Mouse (Mus musculus): ENCODE results near the gene Srm. TPM values are rescaled to one million over a fixed set of nuclear protein-coding genes. Genes with fewer than 3 reads are reported as not detected.

Srm gene
- total and polyA plus RNA-seq, 3 experiments = 305 to 765 (median 332) TPM

GRCm38 (mm10) chr4:148625756-148626622, 34.7 kb downstream of the Srm start:
- Histone ChIP-seq H3K79me2 (ENCODE audit: control insufficient read depth, insufficient read depth, low read length, poor library complexity) (peaks cover 47% of the 10 kb centered on the region), H3K27ac (ENCODE audit: control insufficient read depth, low read depth, low read length) (peak overlapping the region; percentile 89), H3K27me3 (ENCODE audit: control insufficient read depth in 1 of 2, insufficient read depth in 2 of 2, low read length in 2 of 2) (no peaks in the 10 kb centered on the region), H3K36me3 (ENCODE audit: control insufficient read depth in 1 of 2, insufficient read depth in 2 of 2, low read length in 2 of 2) (peaks cover 29 to 43% of the 10 kb centered on the region in 2 experiments), H3K4me1 (ENCODE audit: control insufficient read depth in 1 of 2, insufficient read depth in 2 of 2, low read length in 2 of 2) (peaks cover 2 to 29% of the 10 kb centered on the region in 2 experiments), H3K4me3 (ENCODE audit: control insufficient read depth in 1 of 2, insufficient read depth in 1 of 2, low read depth in 2 of 2, low read length in 2 of 2) (peak overlapping the region; percentile 78 to 93), H3K9me3 (replicated peaks; ENCODE audit: insufficient read depth, low read length) (no peaks in the 10 kb centered on the region), H3K9ac (ENCODE audit: control insufficient read depth, low read depth, low read length, poor library complexity, severe bottlenecking) (peak overlapping the region; percentile 100)
- 0 out of 2 replicates have a peak, but pooled peaks have one; percentile 15 for TF ChIP-seq ZKSCAN1 (IDR thresholded peaks at IDR 0.05; ENCODE audit: low read depth, low read length)
- peak; percentile 89 for TF ChIP-seq MAX (IDR thresholded peaks at IDR 0.05; ENCODE audit: low read length)
- TF ChIP-seq MXI1 (IDR thresholded peaks at IDR 0.05; ENCODE audit: low read depth, low read length) = peak; percentile 80
- TF ChIP-seq ETS1 (IDR thresholded peaks at IDR 0.05; ENCODE audit: low read depth, low read length) = 0 out of 2 replicates have a peak, but pooled peaks have one; percentile 21
- 0 out of 2 replicates have a peak, but pooled peaks have one; percentile 61 for TF ChIP-seq E2F4 (IDR thresholded peaks at IDR 0.05; ENCODE audit: borderline replicate concordance, low read depth, low read length)
- TF ChIP-seq NRF1 (IDR thresholded peaks at IDR 0.05; ENCODE audit: insufficient read depth, low read depth, low read length, poor library complexity, severe bottlenecking) = 0 out of 2 replicates have a peak, but pooled peaks have one; percentile 15
- TF ChIP-seq TCF12 (IDR thresholded peaks at IDR 0.05; ENCODE audit: low read depth, low read length) = 0 out of 2 replicates have a peak, but pooled peaks have one; percentile 6
- peak; percentile 94 for TF ChIP-seq MYC (IDR thresholded peaks at IDR 0.05; ENCODE audit: low read depth, low read length)
- no peak for TF ChIP-seq RAD21 (IDR thresholded peaks at IDR 0.05; ENCODE audit: low read depth, low read length)
- no peak; the same call in none of the 2 replicates for TF ChIP-seq POLR2AphosphoS2 (IDR thresholded peaks at IDR 0.05; ENCODE audit: low read length)
- peak in 1 of 2 experiments; percentile 5; a peak in 1 of 4 replicates for TF ChIP-seq POLR2A (IDR thresholded peaks at IDR 0.05; ENCODE audit: control insufficient read depth in 1 of 2, insufficient read depth in 1 of 2, low read depth in 1 of 2, low read length in 2 of 2, poor library complexity in 1 of 2)
- no peak for TF ChIP-seq TBP (IDR thresholded peaks at IDR 0.05; ENCODE audit: low read depth, low read length)
- no peak for TF ChIP-seq SMC3 (IDR thresholded peaks at IDR 0.05; ENCODE audit: low read depth, low read length)
- TF ChIP-seq HCFC1 (IDR thresholded peaks at IDR 0.05; ENCODE audit: low read depth, low read length) = no peak
- TF ChIP-seq ZMIZ1 (IDR thresholded peaks at IDR 0.05; ENCODE audit: low read depth, low read length) = peak; percentile 38; the same call in 1 of the 2 replicates
- TF ChIP-seq CHD1 (IDR thresholded peaks at IDR 0.05; ENCODE audit: low read depth, low read length) = no peak
- 0 out of 4 replicates have a peak, but pooled peaks of 1 of the 2 experiments have one; percentile 6 for TF ChIP-seq EP300 (IDR thresholded peaks at IDR 0.05; ENCODE audit: low read depth in 1 of 2, low read length in 2 of 2)
- no peak; the same call in 1 of the 2 replicates for TF ChIP-seq SIN3A (IDR thresholded peaks at IDR 0.05; ENCODE audit: low read length)
- no peak for TF ChIP-seq BHLHE40 (IDR thresholded peaks at IDR 0.05; ENCODE audit: borderline replicate concordance, low read depth, low read length)
- TF ChIP-seq MYB (IDR thresholded peaks at IDR 0.05; ENCODE audit: low read depth, low read length) = no peak
- TF ChIP-seq MAZ (IDR thresholded peaks at IDR 0.05; ENCODE audit: low read depth, low read length) = 0 out of 2 replicates have a peak, but pooled peaks have one; percentile 49
- DNase-seq (ENCODE audit: low read depth, low spot score) = peak; percentile 83

All from MEL (cell line).